Mouse (Mus musculus) embryonic facial prominence, embryonic 10.5 days (tissue): Measurements from ENCODE around the gene Atad1. TPM values are rescaled to one million over a fixed set of nuclear protein-coding genes. Genes with fewer than 3 reads are reported as not detected.

Experiments
- DNase-seq: peaks from one replicate; pipeline ENCODE4 v3.0.0-alpha.2; 2017; ENCODE audit warnings: low spot score
- H3K27ac ChIP-seq: fragments of 300-500 bp; sonication (generic); replicated peaks from 2 replicates; pipeline ENCODE4 v1.5.1; 2016; ENCODE audit warnings: mild to moderate bottlenecking
- H3K27me3 ChIP-seq: fragments of 300-500 bp; sonication (generic); replicated peaks from 2 replicates; pipeline ENCODE4 v1.6.1; 2016; ENCODE audit warnings: low read depth, mild to moderate bottlenecking; ENCODE audit not compliant: poor library complexity, severe bottlenecking
- H3K36me3 ChIP-seq: fragments of 300-500 bp; sonication (generic); replicated peaks from 2 replicates; pipeline ENCODE4 v1.6.1; 2016; ENCODE audit warnings: mild to moderate bottlenecking, moderate library complexity
- H3K4me1 ChIP-seq: fragments of 300-500 bp; sonication (generic); 2 replicates; pipeline ENCODE4 v1.6.1; 2016
- H3K4me3 ChIP-seq: fragments of 300-500 bp; sonication (generic); 2 replicates; pipeline ENCODE4 v1.5.1; 2016; ENCODE audit warnings: mild to moderate bottlenecking, moderate library complexity
- H3K9me3 ChIP-seq: fragments of 300-500 bp; sonication (generic); 2 replicates; pipeline ENCODE4 v1.6.1; 2016; ENCODE audit warnings: mild to moderate bottlenecking
- WGBS: fragments of 180-500 bp; shearing (Covaris S2); methylation state at CpG from one replicate; pipeline ENCODE4 v1.1.7; 2016; 5-methylcytosine and 5-hydroxymethylcytosine counted together
- polyA plus RNA-seq: library from polyadenylated mRNA; unstranded; fragments of >200 nt; fragmentation: Nextera tagmentation; extraction: Ambion mirVana; gene quantifications from 2 replicates; pipeline ENCODE4 v1.2.1, GENCODE M21; 2016

Atad1 gene
- polyA plus RNA-seq, 1 experiment from 2014 or later = 66.6 TPM

DNA sequence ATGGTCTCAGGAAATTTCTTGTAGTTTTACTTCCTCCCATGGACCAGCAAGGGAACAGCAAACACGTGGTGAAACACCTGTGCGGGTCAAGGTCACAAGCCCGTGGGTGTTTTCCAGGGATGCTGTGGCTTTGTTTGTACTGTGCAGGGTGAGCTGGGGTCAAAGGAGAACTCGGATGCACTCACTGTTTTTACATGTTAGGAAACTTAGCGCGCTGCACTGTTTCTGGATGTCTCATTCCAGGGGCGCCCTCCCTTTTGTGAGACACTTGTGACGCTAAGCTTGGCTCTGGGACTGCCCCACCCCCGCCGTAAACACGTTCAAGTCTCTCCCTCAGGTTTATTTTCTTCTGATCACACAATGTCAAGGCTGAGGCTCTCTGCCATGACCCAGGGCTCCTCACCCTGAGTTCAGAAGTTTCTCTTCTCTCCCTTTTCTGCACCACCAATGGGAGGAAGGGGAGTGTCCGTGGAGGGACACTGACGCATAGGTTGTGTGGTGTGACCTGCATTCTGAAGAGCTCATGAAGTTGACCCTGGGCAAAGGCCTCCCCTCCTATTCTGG, 112.7 kb downstream of the Atad1 start:
- Histone ChIP-seq H3K9me3 (no peaks in the 10 kb centered on the region), H3K4me1 (peaks cover 6% of the 10 kb centered on the region), H3K36me3 (no peaks in the 10 kb centered on the region), H3K4me3 (no peak overlapping the region), H3K27me3 (no peaks in the 10 kb centered on the region), H3K27ac (no peak overlapping the region)
- no peak for DNase-seq
- WGBS = 66% methylated on average over 13 of the region's 13 CpGs

DNA sequence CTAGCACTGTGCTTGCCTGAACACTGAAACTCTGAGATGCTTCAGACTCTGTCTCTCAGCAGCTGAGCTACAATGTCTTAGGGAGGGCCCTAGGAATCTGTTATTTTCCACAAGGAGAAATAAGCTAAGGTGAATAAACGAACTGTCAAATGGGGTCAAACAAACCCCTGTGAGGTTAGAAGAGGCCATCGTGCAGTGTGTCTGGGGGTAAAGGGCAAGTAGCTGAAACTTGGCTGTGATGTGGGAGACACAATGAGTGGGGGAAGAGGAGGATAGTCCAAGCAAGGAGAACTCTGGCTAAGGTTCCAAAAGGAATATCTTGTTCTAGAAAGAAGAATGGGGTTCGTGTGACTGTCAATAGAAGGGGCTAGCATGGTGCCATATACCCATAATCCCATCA, 117.4 kb downstream of the Atad1 start:
- no peak for DNase-seq
- Histone ChIP-seq H3K4me3 (no peak overlapping the region), H3K27me3 (no peaks in the 10 kb centered on the region), H3K4me1 (peaks cover 6% of the 10 kb centered on the region), H3K27ac (no peak overlapping the region), H3K36me3 (no peaks in the 10 kb centered on the region), H3K9me3 (no peaks in the 10 kb centered on the region)
- WGBS = 71% methylated on average over 3 of the region's 3 CpGs

Other genes starting within 250 kb of the Atad1 start
- gene Papss2, start 144.0 kb downstream of the Atad1 start, polyA plus RNA-seq = 1.6 and 3.1 TPM in 2 replicates
- 6.7 and 6.9 TPM in 2 replicates for gene Pten, start 17.7 kb upstream of the Atad1 start, polyA plus RNA-seq